Mouse (Mus musculus): Measurements from ENCODE around the gene Pcp4.

The Pcp4 gene

GRCm38 (mm10) chr16:96467445-96467844 is at the start of gene Pcp4:
Gene Pcp4, plus strand, starts transcription at chr16:96467606.
- 5% methylated on average over 8 of the region's 8 CpGs for WGBS

GRCm38 (mm10) chr16:96425044-96425443 is 42.4 kb upstream of the Pcp4 start:
- 93% methylated on average over 2 of the region's 2 CpGs for WGBS

- 91% methylated on average over 7 of the region's 7 CpGs for WGBS
Measured at GRCm38 (mm10) chr16:96426671-96427070, 40.7 kb upstream of the Pcp4 start.

- 79% methylated on average over 3 of the region's 3 CpGs for WGBS
Measured at GRCm38 (mm10) chr16:96429046-96429445, 38.4 kb upstream of the Pcp4 start.

DNA sequence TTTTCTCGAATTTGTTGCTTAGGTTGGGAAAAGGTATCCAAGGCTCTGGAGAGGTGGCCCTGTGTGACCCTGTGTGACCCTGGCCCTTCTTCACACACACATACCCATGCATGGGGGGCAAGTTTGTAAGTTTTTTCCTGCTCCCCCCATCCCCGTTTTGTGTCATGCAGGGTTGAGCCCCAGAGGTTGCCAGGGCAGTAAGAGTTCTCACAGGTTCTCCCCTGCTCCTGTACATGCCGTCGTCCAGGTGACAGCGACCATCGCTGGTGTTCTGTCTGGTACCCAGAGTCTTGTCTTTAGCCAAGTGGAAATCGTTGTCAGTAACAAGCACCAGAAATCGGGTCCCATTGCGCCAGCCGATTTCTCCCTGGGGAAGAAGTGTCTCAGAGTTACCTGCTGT is 34.1 kb upstream of the Pcp4 start:
- 84% methylated on average over 10 of the region's 10 CpGs for WGBS

DNA sequence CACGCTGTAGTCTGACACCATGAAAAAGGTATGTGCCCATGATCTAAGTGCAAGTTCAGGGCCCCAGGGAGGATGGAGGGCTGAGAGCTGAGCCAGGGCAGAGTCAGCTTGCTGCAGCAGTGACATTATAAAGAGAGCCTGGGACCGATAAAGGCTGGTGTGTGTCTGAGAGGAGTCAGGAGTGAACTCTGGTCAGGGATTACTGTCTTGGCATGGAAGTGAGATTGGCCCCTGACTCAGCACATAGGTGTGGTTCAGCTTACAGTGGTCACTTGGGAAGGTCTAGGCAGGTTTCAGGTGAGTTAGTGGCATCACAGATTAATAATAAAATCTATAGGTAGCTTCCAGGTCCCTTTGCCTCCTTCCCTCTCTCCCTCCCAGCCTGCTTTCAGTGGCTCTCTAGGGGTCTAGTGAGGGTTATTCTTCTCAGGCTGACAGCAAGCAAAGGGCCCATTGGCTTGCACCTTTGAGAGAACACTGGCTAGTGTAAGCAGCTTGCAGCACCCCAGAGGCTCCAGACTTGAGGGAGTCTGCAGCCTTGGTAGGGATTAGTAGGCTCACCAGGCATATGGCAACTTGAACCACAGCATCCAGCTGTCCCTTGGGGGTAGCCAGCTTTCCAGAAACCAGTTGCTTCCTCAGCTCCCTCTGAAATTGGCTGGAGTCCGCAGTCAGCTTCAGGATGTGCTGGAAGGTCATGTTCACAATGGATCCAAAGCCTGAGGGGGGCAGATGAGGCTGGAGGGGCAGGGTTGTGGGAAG is 33.2 kb upstream of the Pcp4 start:
- WGBS = 85% methylated on average over 3 of the region's 3 CpGs

GRCm38 (mm10) chr16:96438946-96439345 is 28.5 kb upstream of the Pcp4 start:
- WGBS = 73% methylated on average over 5 of the region's 5 CpGs

DNA sequence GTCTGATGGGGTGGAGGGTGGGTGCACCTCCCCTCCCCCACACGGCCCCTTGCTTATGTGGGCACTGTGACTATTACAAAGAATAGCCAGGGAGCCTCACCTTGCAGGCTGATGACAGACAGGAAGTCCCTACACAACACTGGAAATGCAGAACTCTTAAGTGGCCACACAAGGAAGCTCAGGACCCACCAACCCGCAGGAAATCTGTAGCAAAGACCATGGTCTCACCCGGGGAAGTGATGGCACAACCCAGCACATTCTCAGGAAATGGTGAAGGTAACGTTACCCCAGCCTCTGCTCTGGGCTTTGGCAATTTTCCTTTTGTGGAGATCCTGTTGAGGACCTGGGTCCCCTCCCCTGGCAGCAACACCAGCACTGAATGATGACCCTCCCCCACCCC is 27.7 kb upstream of the Pcp4 start:
- WGBS = 78% methylated on average over 4 of the region's 4 CpGs

- 84% methylated on average over 8 of the region's 8 CpGs for WGBS
Measured at GRCm38 (mm10) chr16:96440871-96441270, 26.5 kb upstream of the Pcp4 start.

- whole genome bisulfite sequencing = 91% methylated on average over 3 of the region's 3 CpGs
Measured at GRCm38 (mm10) chr16:96441826-96442225, 25.6 kb upstream of the Pcp4 start.

GRCm38 (mm10) chr16:96443468-96443867 is 23.9 kb upstream of the Pcp4 start, which contains the start of gene Itgb2l:
Gene Itgb2l, minus strand, starts transcription at chr16:96443619.
- WGBS = 93% methylated on average over 2 of the region's 2 CpGs

- 91% methylated on average over 16 of the region's 16 CpGs for WGBS
Measured at GRCm38 (mm10) chr16:96450871-96451270, 16.5 kb upstream of the Pcp4 start.

- WGBS = 94% methylated on average over 5 of the region's 5 CpGs
Measured at GRCm38 (mm10) chr16:96457612-96458011, 9.8 kb upstream of the Pcp4 start.

DNA sequence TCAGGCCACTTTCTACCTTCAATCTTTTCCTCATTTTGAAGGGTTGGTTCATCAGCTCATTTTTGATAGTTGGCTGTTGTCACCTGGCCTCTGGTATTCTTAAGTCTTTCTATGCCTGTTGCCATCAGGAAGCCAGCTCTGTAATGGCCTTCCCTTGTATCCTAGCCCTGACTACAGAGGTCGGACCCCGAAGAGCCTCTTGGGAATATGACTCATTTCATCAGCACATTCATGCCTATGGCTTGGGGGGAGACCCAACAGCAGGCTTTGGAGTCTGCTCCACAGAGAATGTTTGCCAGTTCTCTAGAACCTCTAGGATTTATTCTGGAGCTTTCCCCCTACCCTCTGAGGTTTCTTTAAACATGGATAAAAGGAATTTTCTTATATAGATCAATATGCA is 8.1 kb upstream of the Pcp4 start:
- WGBS = 96% methylated on average over 2 of the region's 2 CpGs

DNA sequence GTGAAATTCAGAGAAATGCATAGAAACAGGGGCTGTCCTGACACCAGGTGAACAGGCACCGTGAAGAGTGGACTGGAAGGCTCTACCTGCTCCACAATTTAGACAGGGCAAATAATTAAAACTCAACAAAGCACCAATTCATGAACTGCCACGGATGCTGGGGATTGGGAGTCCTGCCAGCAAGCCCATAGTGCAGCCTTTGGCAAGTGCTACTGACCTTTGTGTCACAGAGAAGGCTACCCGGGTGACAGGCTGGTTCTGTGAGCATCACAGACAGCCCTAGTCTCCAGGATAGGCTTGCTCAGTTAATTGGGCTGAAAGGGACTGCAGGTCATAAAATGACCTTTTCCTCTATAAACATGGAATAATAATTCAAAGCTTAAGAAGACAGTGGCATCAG is 6.6 kb upstream of the Pcp4 start:
- 45% methylated on average over 3 of the region's 3 CpGs for WGBS

DNA sequence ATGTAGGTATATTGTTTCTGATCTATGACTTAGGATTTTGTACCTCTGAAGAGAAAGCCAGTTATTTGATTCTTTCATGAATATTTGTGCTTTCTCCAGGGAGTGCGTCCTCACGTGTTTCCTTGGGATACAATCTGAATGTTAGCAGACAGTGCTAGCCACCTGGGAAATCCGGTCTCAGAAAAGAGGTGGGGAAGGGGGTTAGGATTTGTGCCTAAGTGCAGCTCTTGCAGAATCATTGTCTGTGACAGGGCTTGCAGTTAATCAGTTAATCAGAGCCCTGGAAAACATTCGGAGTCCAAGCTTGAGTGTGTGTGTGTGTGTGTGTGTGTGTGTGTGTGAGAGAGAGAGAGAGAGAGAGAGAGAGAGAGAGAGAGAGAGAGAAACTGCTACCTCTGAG is 605 bp downstream of the Pcp4 start:
- WGBS = 32% methylated on average over 4 of the region's 4 CpGs

GRCm38 (mm10) chr16:96468698-96469097 is 1.3 kb downstream of the Pcp4 start:
- WGBS = 50% methylated on average over 4 of the region's 4 CpGs

GRCm38 (mm10) chr16:96469640-96470039 is 2.2 kb downstream of the Pcp4 start:
- WGBS = 35% methylated on average over 4 of the region's 4 CpGs

DNA sequence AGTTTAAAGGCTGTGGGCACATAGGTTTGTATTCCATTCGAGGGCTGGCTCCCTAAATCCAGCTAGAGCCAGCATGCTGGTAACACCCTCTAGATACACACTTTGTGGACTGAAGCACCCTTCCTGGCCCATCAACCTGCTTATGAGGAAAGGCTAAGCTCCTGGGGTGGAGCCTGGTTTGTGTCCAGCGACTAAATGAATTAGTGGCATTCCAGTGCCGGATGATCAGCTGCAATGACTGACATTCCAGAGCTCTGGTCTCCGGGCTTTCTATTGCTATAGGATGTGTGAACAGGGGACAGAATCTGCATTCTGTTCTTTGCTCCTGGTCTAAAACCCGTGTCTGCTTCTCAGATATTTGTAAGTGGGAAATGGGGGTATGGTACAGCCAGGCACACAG is 5.0 kb downstream of the Pcp4 start:
- 41% methylated on average over 5 of the region's 5 CpGs for WGBS

GRCm38 (mm10) chr16:96472816-96473215 is 5.4 kb downstream of the Pcp4 start:
- WGBS = 38% methylated on average over 7 of the region's 7 CpGs

GRCm38 (mm10) chr16:96474185-96474584 is 6.8 kb downstream of the Pcp4 start:
- WGBS = 72% methylated on average over 3 of the region's 3 CpGs

GRCm38 (mm10) chr16:96481791-96482190 is 14.4 kb downstream of the Pcp4 start:
- WGBS = 84% methylated on average over 4 of the region's 4 CpGs

GRCm38 (mm10) chr16:96487007-96487684 is 19.7 kb downstream of the Pcp4 start:
- WGBS = 59% methylated on average over 11 of the region's 11 CpGs
